Mouse (Mus musculus): ENCODE data around the gene Ptpn11.

The Ptpn11 gene

GRCm38 (mm10) chr5:121184945-121185551 is 6.1 kb downstream of the Ptpn11 start:
- in situ Hi-C loops (cut with MboI, MseI), result no loop called here

GRCm38 (mm10) chr5:121184375-121184774 is 6.8 kb downstream of the Ptpn11 start:
- in situ Hi-C loops (cut with MboI, MseI), result no loop called here

- in situ Hi-C loops (cut with MboI, MseI), result no loop called here
These were observed 7.9 kb downstream of the Ptpn11 start for GRCm38 (mm10) chr5:121183269-121183668.

GRCm38 (mm10) chr5:121179077-121179857 is 11.9 kb downstream of the Ptpn11 start:
- in situ Hi-C loops (cut with MboI, MseI), result no loop called here

GRCm38 (mm10) chr5:121172835-121173234 is 18.4 kb downstream of the Ptpn11 start:
- in situ Hi-C loops (cut with MboI, MseI), result no loop called here

GRCm38 (mm10) chr5:121169588-121169987 is 21.6 kb downstream of the Ptpn11 start:
- in situ Hi-C loops (cut with MboI, MseI), result no loop called here

GRCm38 (mm10) chr5:121166884-121167283 is 24.3 kb downstream of the Ptpn11 start:
- in situ Hi-C loops (cut with MboI, MseI), result no loop called here

GRCm38 (mm10) chr5:121162923-121163322 is 28.3 kb downstream of the Ptpn11 start:
- in situ Hi-C loops (cut with MboI, MseI), result no loop called here

- in situ Hi-C loops (cut with MboI, MseI), result no loop called here
These were observed 28.9 kb downstream of the Ptpn11 start for GRCm38 (mm10) chr5:121162285-121162684.

GRCm38 (mm10) chr5:121158966-121159365 is 32.2 kb downstream of the Ptpn11 start:
- in situ Hi-C loops (cut with MboI, MseI), result no loop called here

- in situ Hi-C loops (cut with MboI, MseI), result no loop called here
These were observed 33.7 kb downstream of the Ptpn11 start for GRCm38 (mm10) chr5:121157489-121157888.

- in situ Hi-C loops (cut with MboI, MseI), result no loop called here
These were observed 34.2 kb downstream of the Ptpn11 start for GRCm38 (mm10) chr5:121157017-121157416.

GRCm38 (mm10) chr5:121156121-121156520 is 35.1 kb downstream of the Ptpn11 start:
- in situ Hi-C loops (cut with MboI, MseI), result no loop called here

- in situ Hi-C loops (cut with MboI, MseI), result no loop called here
These were observed 40.5 kb downstream of the Ptpn11 start for GRCm38 (mm10) chr5:121150684-121151083.

- in situ Hi-C loops (cut with MboI, MseI), result no loop called here
These were observed 42.0 kb downstream of the Ptpn11 start for GRCm38 (mm10) chr5:121149246-121149645.

- in situ Hi-C loops (cut with MboI, MseI), result no loop called here
These were observed 44.9 kb downstream of the Ptpn11 start for GRCm38 (mm10) chr5:121146275-121146674.

GRCm38 (mm10) chr5:121145609-121146008 is 45.6 kb downstream of the Ptpn11 start:
- in situ Hi-C loops (cut with MboI, MseI), result no loop called here

- in situ Hi-C loops (cut with MboI, MseI), result no loop called here
These were observed 46.6 kb downstream of the Ptpn11 start for GRCm38 (mm10) chr5:121144441-121145238.

- in situ Hi-C loops (cut with MboI, MseI), result no loop called here
These were observed 48.6 kb downstream of the Ptpn11 start for GRCm38 (mm10) chr5:121142431-121143119.

- in situ Hi-C loops (cut with MboI, MseI), result no loop called here
These were observed 50.9 kb downstream of the Ptpn11 start for GRCm38 (mm10) chr5:121140276-121140675.

GRCm38 (mm10) chr5:121137125-121137524 is 54.1 kb downstream of the Ptpn11 start:
- in situ Hi-C loops (cut with MboI, MseI), result no loop called here

GRCm38 (mm10) chr5:121131801-121132200 is 59.4 kb downstream of the Ptpn11 start:
- in situ Hi-C loops (cut with MboI, MseI), result no loop called here

Measured in regulatory T cell (primary cell).